Mouse (Mus musculus): ENCODE measurements at regions not wholly inside any gene's neighbourhood (a gene's known extent, or its start where the extent isn't known, plus 50 kb on each side); places are given as distances from the start of the nearest gene placed in this dataset.

GRCm38 (mm10) chr13:5939368-5939767, 78.1 kb downstream of the Klf6 start:
- TF ChIP-seq POLR2A (IDR thresholded peaks at IDR 0.05; ENCODE audit: low read depth, low read length) (no peak), CTCF (IDR thresholded peaks at IDR 0.05; ENCODE audit: extremely low read depth, insufficient read length, insufficient replicate concordance, low read depth, low read length) (no peak)
